Mouse (Mus musculus) CH12.LX (cell line): Measurements from ENCODE around the gene Actrt2. TPM values are rescaled to one million over a fixed set of nuclear protein-coding genes. Genes with fewer than 3 reads are reported as not detected.

Experiments used
- DNase-seq: peaks from one replicate; pipeline ENCODE4 v3.0.0-alpha.2; 2013; ENCODE audit errors: extremely low read depth
- H3K27ac ChIP-seq: 2 replicates; pipeline ENCODE4 v1.5.1; 2012; ENCODE audit warnings: low read depth, mild to moderate bottlenecking, control low read depth, moderate library complexity; ENCODE audit not compliant: insufficient read depth
- H3K27me3 ChIP-seq: replicated peaks from 2 replicates; pipeline ENCODE3; 2012; ENCODE audit warnings: inconsistent platforms
- H3K36me3 ChIP-seq, 2 experiments: replicated peaks in 1 of 2; 2 replicates each; pipeline versions ENCODE3 to v1.6.1; 2012; ENCODE audit warnings: inconsistent platforms in 1 of 2, low read length in 1 of 2, mild to moderate bottlenecking in 1 of 2, mixed read lengths in 1 of 2, moderate library complexity in 1 of 2; ENCODE audit not compliant: control insufficient read depth in 1 of 2, insufficient read depth in 1 of 2
- H3K4me1 ChIP-seq, 2 experiments: 2 replicates each; pipeline ENCODE4 v1.6.1; 2012; ENCODE audit warnings: inconsistent platforms in 1 of 2, moderate library complexity in 1 of 2; ENCODE audit not compliant: insufficient read depth in 2 of 2, control insufficient read depth in 1 of 2
- H3K4me2 ChIP-seq: 2 replicates; pipeline ENCODE4 v1.6.1; 2012; ENCODE audit warnings: low read depth, mild to moderate bottlenecking, control low read depth; ENCODE audit not compliant: poor library complexity, insufficient read depth, severe bottlenecking
- H3K4me3 ChIP-seq, 3 experiments: fragments of 150-350 bp in 1 of 3; sonication (generic) in 1 of 3; replicated peaks in 1 of 3; 2 replicates each; pipeline versions ENCODE3 to v1.5.1; 2011 to 2012; ENCODE audit warnings: low read depth in 2 of 3, low read length in 2 of 3, mild to moderate bottlenecking in 2 of 3, moderate library complexity in 2 of 3, control low read depth in 1 of 3, improper control_type of control experiment in 1 of 3, inconsistent platforms in 1 of 3, mixed read lengths in 1 of 3; ENCODE audit not compliant: poor library complexity in 1 of 3
- H3K79me2 ChIP-seq: replicated peaks from 2 replicates; pipeline ENCODE4 v1.6.1; 2012; ENCODE audit warnings: mild to moderate bottlenecking, moderate library complexity; ENCODE audit not compliant: control insufficient read depth, poor library complexity, insufficient read depth, severe bottlenecking; ENCODE audit errors: extremely low read depth
- H3K9ac ChIP-seq: 2 replicates; pipeline ENCODE4 v1.6.1; 2012; ENCODE audit warnings: low read depth, mild to moderate bottlenecking, control low read depth, moderate library complexity; ENCODE audit not compliant: insufficient read depth
- H3K9me3 ChIP-seq: replicated peaks from 2 replicates; pipeline ENCODE3; 2012; ENCODE audit warnings: low read length, inconsistent platforms, mixed read lengths
- BHLHE40 ChIP-seq: IDR thresholded peaks from 2 replicates; pipeline ENCODE4 v1.6.1; 2011; ENCODE audit warnings: mild to moderate bottlenecking, low read depth, low read length, improper control_type of control experiment
- CHD1 ChIP-seq: IDR thresholded peaks from 2 replicates; pipeline ENCODE4 v1.6.1; 2012; ENCODE audit warnings: low read depth, low read length, improper control_type of control experiment, inconsistent platforms
- CHD2 ChIP-seq: IDR thresholded peaks from 2 replicates; pipeline ENCODE4 v1.6.1; 2011; ENCODE audit warnings: low read length, improper control_type of control experiment
- E2F4 ChIP-seq: IDR thresholded peaks from 2 replicates; pipeline ENCODE4 v1.6.1; 2011; ENCODE audit warnings: low read depth, low read length, improper control_type of control experiment; ENCODE audit not compliant: insufficient replicate concordance
- EP300 ChIP-seq: IDR thresholded peaks from 2 replicates; pipeline ENCODE4 v1.6.1; 2011; ENCODE audit warnings: low read length, improper control_type of control experiment
- ETS1 ChIP-seq: conservative IDR thresholded peaks from 2 replicates; pipeline ENCODE4 v1.6.1; 2012; ENCODE audit warnings: low read depth, mild to moderate bottlenecking, inconsistent platforms, low read length, improper control_type of control experiment, moderate library complexity
- HCFC1 ChIP-seq: IDR thresholded peaks from 2 replicates; pipeline ENCODE4 v1.6.1; 2012; ENCODE audit warnings: low read depth, mild to moderate bottlenecking, inconsistent platforms, low read length, improper control_type of control experiment
- MAFK ChIP-seq: IDR thresholded peaks from 2 replicates; pipeline ENCODE4 v1.6.1; 2011; ENCODE audit warnings: low read length, improper control_type of control experiment; ENCODE audit not compliant: insufficient replicate concordance
- MAX ChIP-seq: IDR thresholded peaks from 2 replicates; pipeline ENCODE4 v1.6.1; 2011; ENCODE audit warnings: low read length, improper control_type of control experiment
- MEF2A ChIP-seq: IDR thresholded peaks from 2 replicates; pipeline ENCODE4 v1.6.1; 2014; ENCODE audit warnings: low read depth, mild to moderate bottlenecking, inconsistent platforms, low read length, improper control_type of control experiment, borderline replicate concordance
- MYC ChIP-seq: IDR thresholded peaks from 2 replicates; pipeline ENCODE4 v1.6.1; 2011; ENCODE audit warnings: low read depth, mild to moderate bottlenecking, improper control_type of control experiment, low read length
- NELFE ChIP-seq: IDR thresholded peaks from 2 replicates; pipeline ENCODE4 v1.6.1; 2011; ENCODE audit warnings: low read depth, low read length, improper control_type of control experiment
- POLR2A ChIP-seq: IDR thresholded peaks from 2 replicates; pipeline ENCODE4 v1.6.1; 2011; ENCODE audit warnings: low read depth, mild to moderate bottlenecking, improper control_type of control experiment, low read length
- POLR2AphosphoS2 ChIP-seq: IDR thresholded peaks from 2 replicates; pipeline ENCODE4 v1.6.1; 2011; ENCODE audit warnings: low read depth, low read length, improper control_type of control experiment
- RAD21 ChIP-seq: IDR thresholded peaks from 2 replicates; pipeline ENCODE4 v1.6.1; 2011; ENCODE audit warnings: low read depth, mild to moderate bottlenecking, low read length, improper control_type of control experiment, moderate library complexity
- TBP ChIP-seq: conservative IDR thresholded peaks from 2 replicates; pipeline ENCODE4 v1.6.1; 2011; ENCODE audit warnings: low read depth, low read length, improper control_type of control experiment
- UBTF ChIP-seq: IDR thresholded peaks from 2 replicates; pipeline ENCODE4 v1.6.1; 2012; ENCODE audit warnings: low read depth, mild to moderate bottlenecking, inconsistent platforms, low read length, improper control_type of control experiment, moderate library complexity
- USF1 ChIP-seq: IDR thresholded peaks from 2 replicates; pipeline ENCODE4 v1.6.1; 2014; ENCODE audit warnings: low read depth, mild to moderate bottlenecking, inconsistent platforms, low read length, improper control_type of control experiment
- USF2 ChIP-seq: conservative IDR thresholded peaks from 2 replicates; pipeline ENCODE4 v1.6.1; 2011; ENCODE audit warnings: low read depth, low read length, improper control_type of control experiment
- ZKSCAN1 ChIP-seq: IDR thresholded peaks from 2 replicates; pipeline ENCODE4 v1.6.1; 2012; ENCODE audit warnings: low read depth, inconsistent platforms, low read length, improper control_type of control experiment, borderline replicate concordance
- dilution Hi-C: fragments of 300-500 bp; cut with MboI; formaldehyde crosslinking; loops from 2 replicates; pipeline ENCODE4 v1.14.3; 2020; ENCODE audit warnings: low sequenced_read_pairs; ENCODE audit not compliant: extremely low pct_unique_long_range_greater_than_20kb, extremely low pct_ligation_motif_present
- in situ Hi-C: fragments of 300-500 bp; cut with MboI; formaldehyde crosslinking; loops from 3 replicates; pipeline ENCODE4 v1.14.3; 2019; ENCODE audit warnings: low sequenced_read_pairs, low pct_ligation_motif_present, low pct_unique_long_range_greater_than_20kb, mixed read lengths
- polyA plus RNA-seq: library from polyadenylated mRNA; unstranded; fragments of >175 nt; gene quantifications from 2 replicates; pipeline ENCODE4 v1.2.1, GENCODE M21; 2012; ENCODE audit warnings: low read depth; ENCODE audit not compliant: insufficient read length
- total RNA-seq, 2 experiments: library from RNA; depleted of rRNA; stranded (reverse); fragments of 300-350 nt in 1 of 2; fragments of >200 nt in 1 of 2; gene quantifications; 2 replicates each; pipeline ENCODE4 v1.2.3; 2012 to 2014

The Actrt2 gene
- total and polyA plus RNA-seq, 3 experiments, result not detected

DNA sequence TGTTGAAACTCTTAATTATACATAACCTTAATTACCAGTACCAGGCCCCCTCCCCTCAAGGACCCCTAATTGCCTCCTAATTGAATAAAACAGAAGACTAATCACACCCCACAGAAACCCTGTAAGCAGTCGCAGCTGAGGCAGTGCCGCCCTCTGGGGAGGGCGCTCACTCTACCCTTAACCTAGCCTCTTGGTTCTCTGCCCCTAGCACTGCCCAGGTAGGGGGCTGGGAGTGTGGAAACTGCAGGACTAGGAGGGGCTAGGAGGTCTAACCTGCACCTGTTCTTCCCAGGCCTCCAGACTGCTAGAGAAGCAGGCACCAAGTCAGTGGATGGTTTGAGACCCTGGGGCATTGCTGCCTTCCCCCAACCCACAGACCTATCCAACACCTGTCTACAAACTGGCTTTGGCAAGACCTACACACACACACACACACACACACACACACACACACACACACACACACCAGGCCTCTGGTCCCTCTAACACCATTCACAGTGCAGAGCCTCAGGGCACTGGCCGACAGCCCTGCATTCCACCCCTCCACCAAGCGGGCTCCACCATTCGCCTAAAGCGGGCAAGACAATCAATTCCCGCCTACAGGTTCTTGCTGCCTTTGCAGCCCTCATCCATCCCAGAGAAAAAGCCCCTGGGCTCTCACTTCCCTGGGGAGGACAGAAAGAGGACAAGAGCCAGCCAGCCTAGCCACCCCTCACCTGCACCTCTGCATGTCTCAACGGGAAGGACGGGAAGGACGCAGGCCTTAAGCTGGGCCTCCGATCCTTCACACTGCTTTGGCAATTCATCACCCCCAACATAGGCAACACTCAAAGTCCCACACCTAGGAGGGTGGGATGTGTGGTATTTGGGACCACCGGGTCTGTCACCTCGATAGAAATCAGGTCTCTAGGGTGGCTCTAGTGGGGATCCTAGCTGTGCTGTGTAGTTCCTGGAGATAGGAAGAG lies 34.6 kb downstream of the Actrt2 start:
- no peak for DNase-seq
- Histone ChIP-seq H3K79me2 (no peaks in the 10 kb centered on the region), H3K9ac (no peak overlapping the region), H3K27ac (no peak overlapping the region), H3K4me1 (no peaks in the 10 kb centered on the region), H3K9me3 (peaks cover 82% of the 10 kb centered on the region), H3K4me3 (no peak overlapping the region), H3K27me3 (no peaks in the 10 kb centered on the region), H3K4me2 (no peak overlapping the region)
- dilution Hi-C loops, result no loop called here
- in situ Hi-C loops, result no loop called here
- TF ChIP-seq CHD2 (no peak), ETS1 (no peak), POLR2A (no peak), HCFC1 (no peak), TBP (no peak), CHD1 (no peak), NELFE (no peak), USF2 (no peak), UBTF (no peak), BHLHE40 (no peak)
- TF ChIP-seq, all 38 proteins: peak for 0
- H3K36me3 ChIP-seq, result no peaks in the 10 kb centered on the region

DNA sequence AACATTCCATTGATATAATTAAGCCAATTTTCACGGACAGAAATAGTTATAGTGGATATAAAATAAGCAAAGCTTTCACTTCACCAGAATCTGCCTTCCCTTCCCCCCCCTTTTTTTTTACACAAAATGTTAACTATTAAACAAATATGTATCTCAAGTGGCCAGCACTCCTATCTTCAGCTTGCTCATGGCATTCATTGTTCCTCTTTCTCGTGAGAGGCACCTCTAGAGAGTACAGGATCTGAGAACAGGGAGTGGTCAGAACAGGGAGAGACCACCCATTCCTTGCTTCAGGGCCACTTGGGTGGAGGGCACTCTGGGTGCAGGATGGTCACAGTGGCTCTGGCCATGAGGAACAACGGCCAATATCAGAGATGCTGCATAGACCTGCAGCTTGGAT lies 36.9 kb downstream of the Actrt2 start:
- H3K4me3 ChIP-seq, result no peak overlapping the region
- H3K27ac ChIP-seq, result no peak overlapping the region
- H3K36me3 ChIP-seq, result no peaks in the 10 kb centered on the region
- H3K9me3 ChIP-seq, result peaks cover 87% of the 10 kb centered on the region
- in situ Hi-C loops (no loop called here), dilution Hi-C loops (no loop called here)
- TF ChIP-seq NELFE, result no peak
- no peak for TF ChIP-seq POLR2AphosphoS2
- TF ChIP-seq BHLHE40, result no peak
- TF ChIP-seq MAFK, result no peak
- no peak for TF ChIP-seq ZKSCAN1
- TF ChIP-seq MAX, result no peak
- no peak for TF ChIP-seq MEF2A
- TF ChIP-seq EP300, result no peak
- TF ChIP-seq CHD2, result no peak
- no peak for TF ChIP-seq RAD21
- TF ChIP-seq E2F4, result no peak
- TF ChIP-seq USF1, result no peak
- no peak for TF ChIP-seq MYC
- no peak for TF ChIP-seq HCFC1
- DNase-seq, result no peak
- no peak overlapping the region for H3K4me2 ChIP-seq
- H3K9ac ChIP-seq, result no peak overlapping the region
- H3K4me1 ChIP-seq, result no peaks in the 10 kb centered on the region
- H3K79me2 ChIP-seq, result no peaks in the 10 kb centered on the region
- no peaks in the 10 kb centered on the region for H3K27me3 ChIP-seq
